Mouse (Mus musculus) heart, postnatal 0 days (tissue): Measurements from ENCODE around the gene Zbtb16.

Experiments
- CTCF ChIP-seq: IDR thresholded peaks from 2 replicates; pipeline ENCODE4 v1.5.1; 2016; ENCODE audit warnings: antibody characterized with exemption, control low read depth, low read depth
- EP300 ChIP-seq: IDR thresholded peaks from 2 replicates; pipeline ENCODE4 v1.6.1; 2016; ENCODE audit warnings: antibody characterized with exemption, low read depth

DNA sequence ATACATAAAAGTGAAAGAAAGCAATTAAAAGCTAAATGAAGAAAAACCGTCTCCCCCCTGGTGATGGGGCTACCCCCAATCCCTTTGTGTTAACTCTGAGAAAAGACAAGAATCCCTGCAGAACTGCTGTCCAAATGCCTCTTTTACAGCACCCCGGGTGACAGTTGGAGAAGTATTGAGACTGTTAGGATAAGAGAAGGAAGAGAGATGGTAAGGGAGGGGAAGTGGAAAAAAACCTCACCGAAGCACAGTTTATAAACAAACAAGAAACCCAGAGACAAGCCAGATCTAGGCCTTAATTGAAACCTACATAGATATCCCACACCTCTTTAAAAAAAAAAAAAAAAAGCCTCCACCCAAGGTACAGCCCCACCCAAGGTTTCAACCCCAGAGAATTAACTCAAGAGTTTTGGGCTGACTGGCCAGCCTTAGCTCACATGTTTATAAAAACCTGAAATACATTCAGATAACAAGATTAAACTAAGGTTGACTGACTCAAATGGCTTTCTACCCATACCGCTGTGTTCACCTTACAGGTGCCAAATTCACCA, 42.3 kb downstream of the Zbtb16 start:
- TF ChIP-seq CTCF: no peak
- no peak for TF ChIP-seq EP300
